Mouse (Mus musculus) thymus, adult 2 months (tissue): Measurements from ENCODE around the gene Auts2. TPM values are rescaled to one million over a fixed set of nuclear protein-coding genes. Genes with fewer than 3 reads are reported as not detected.

ENCODE experiments used
- DNase-seq: peaks from one replicate; pipeline ENCODE4 v3.0.0; 2021
- H3K27ac ChIP-seq: fragments of 200-500 bp; 2 replicates; pipeline ENCODE4 v1.5.1; 2012; ENCODE audit warnings: low read length, control low read depth; ENCODE audit not compliant: control insufficient read depth, insufficient read depth
- H3K27me3 ChIP-seq: fragments of 200-500 bp; 2 replicates; pipeline ENCODE4 v1.6.1; 2012; ENCODE audit warnings: mild to moderate bottlenecking, low read length, moderate library complexity, mixed read lengths; ENCODE audit not compliant: control insufficient read depth, insufficient read depth
- H3K36me3 ChIP-seq: fragments of 200-500 bp; 2 replicates; pipeline ENCODE4 v1.6.1; 2012; ENCODE audit warnings: mild to moderate bottlenecking, low read length, moderate library complexity; ENCODE audit not compliant: control insufficient read depth, insufficient read depth
- H3K4me1 ChIP-seq: fragments of 200-500 bp; replicated peaks from 2 replicates; pipeline ENCODE4 v1.6.1; 2012; ENCODE audit warnings: low read length; ENCODE audit not compliant: control insufficient read depth, insufficient read depth
- H3K4me3 ChIP-seq: fragments of 200-500 bp; 2 replicates; pipeline ENCODE4 v1.5.1; 2012; ENCODE audit warnings: mild to moderate bottlenecking, low read length, control low read depth, moderate library complexity; ENCODE audit not compliant: control insufficient read depth, insufficient read depth
- CTCF ChIP-seq: fragments of 200-500 bp; IDR thresholded peaks from 2 replicates; pipeline ENCODE4 v1.5.1; 2012; ENCODE audit warnings: mild to moderate bottlenecking, control low read depth, low read length, moderate library complexity, borderline replicate concordance; ENCODE audit not compliant: control insufficient read depth, poor library complexity, insufficient read depth; ENCODE audit errors: extremely low read depth
- POLR2A ChIP-seq: fragments of 200-500 bp; IDR thresholded peaks from 2 replicates; pipeline ENCODE4 v1.6.1; 2012; ENCODE audit warnings: mild to moderate bottlenecking, low read length, control low read depth, moderate library complexity; ENCODE audit not compliant: control insufficient read depth, poor library complexity, insufficient read depth; ENCODE audit errors: extremely low read depth
- WGBS: fragments of 180-500 bp; shearing (Covaris S2); methylation state at CpG from one replicate; pipeline ENCODE4 v1.1.7; 2018; 5-methylcytosine and 5-hydroxymethylcytosine counted together
- polyA plus RNA-seq: library from polyadenylated mRNA; depleted of rRNA; stranded (reverse); fragments of >200 nt; gene quantifications from 2 replicates; pipeline ENCODE4 v1.2.3, GENCODE M21; 2012

Auts2 gene
- polyA plus RNA-seq, 1 experiment = 4.9 TPM

DNA sequence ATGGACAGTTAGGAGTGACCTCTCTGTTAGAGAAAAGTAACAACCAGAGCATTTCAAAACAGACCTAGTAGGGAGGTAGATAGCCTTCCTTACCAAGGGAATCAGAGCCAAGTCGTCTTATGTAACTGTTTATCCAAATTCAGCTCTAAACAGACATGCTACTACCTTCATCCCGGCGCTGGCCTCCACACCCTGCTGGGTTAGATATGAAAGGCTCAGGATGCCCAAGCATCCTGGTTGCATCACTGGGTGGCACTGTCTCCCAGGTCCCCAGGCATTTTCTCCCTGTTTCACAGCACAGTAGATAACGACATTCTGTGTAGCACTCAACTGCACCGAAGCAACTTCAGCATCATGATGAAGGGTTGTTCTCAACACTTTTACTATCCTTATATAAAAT lies 154.4 kb downstream of the Auts2 start:
- no peaks in the 10 kb centered on the region for H3K4me1 ChIP-seq
- no peak overlapping the region for H3K4me3 ChIP-seq
- DNase-seq = no peak
- TF ChIP-seq POLR2A = no peak
- no peak for TF ChIP-seq CTCF
- H3K27ac ChIP-seq = no peak overlapping the region
- 95% methylated on average over 5 of the region's 5 CpGs for WGBS
- no peaks in the 10 kb centered on the region for H3K27me3 ChIP-seq
- no peaks in the 10 kb centered on the region for H3K36me3 ChIP-seq

DNA sequence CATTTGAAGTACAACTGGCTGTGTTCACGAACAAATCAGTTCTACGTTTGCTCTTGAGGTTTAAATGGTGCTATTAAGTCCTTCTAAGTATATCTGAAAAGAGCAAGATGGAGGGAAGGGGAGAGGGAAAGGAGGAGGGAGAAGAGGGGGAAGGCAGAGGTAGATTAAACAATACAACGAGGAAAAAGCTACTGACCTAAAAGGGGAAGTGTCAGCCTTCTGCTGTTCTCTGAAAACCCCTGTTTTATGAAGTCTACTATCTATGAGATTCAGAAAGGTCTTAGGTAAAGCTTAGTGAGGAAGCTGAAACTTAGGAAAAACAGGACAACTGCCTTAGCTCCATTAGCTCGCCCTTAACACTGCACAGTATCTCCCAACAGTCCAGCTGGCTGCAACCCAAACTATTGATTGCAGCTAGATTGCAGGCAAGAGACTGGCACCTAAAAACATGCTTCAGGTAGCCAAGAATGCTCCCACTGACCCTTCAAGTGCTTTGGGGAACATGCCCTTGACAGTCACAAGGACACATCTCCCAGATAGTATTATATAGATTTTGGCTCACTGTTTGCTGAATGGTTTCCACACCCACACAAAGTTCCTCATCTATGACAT lies 157.8 kb downstream of the Auts2 start:
- DNase-seq = no peak
- 48% methylated on average over 4 of the region's 4 CpGs for WGBS

DNA sequence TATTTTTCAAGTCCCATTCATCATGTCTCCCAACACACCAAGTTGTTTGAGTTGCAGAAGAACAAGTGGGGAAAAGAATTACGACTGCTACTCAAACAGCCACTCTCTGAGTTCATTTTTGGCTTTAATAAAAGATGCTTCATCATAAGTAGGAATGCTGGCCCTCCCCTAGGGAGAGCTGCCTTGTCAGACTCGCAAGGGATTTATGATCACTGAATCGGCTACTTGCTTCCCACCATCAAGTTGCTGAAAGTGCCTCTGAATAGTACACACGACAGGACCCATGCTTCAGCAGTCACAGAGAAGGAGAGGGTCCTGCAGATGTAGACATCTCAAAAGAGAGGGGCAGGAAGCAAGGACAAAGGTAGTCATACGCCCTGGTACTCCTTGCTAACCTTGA lies 162.9 kb downstream of the Auts2 start:
- H3K27ac ChIP-seq = no peak overlapping the region
- TF ChIP-seq CTCF (no peak), POLR2A (no peak)
- H3K27me3 ChIP-seq = no peaks in the 10 kb centered on the region
- no peaks in the 10 kb centered on the region for H3K36me3 ChIP-seq
- no peaks in the 10 kb centered on the region for H3K4me1 ChIP-seq
- no peak for DNase-seq
- 82% methylated on average over 5 of the region's 5 CpGs for WGBS
- H3K4me3 ChIP-seq = no peak overlapping the region

More for the DNA sequence above, 157.8 kb downstream of the Auts2 start:
- no peaks in the 10 kb centered on the region for H3K27me3 ChIP-seq
- TF ChIP-seq CTCF (no peak), POLR2A (no peak)
- no peak overlapping the region for H3K27ac ChIP-seq
- no peak overlapping the region for H3K4me3 ChIP-seq
- no peaks in the 10 kb centered on the region for H3K36me3 ChIP-seq
- no peaks in the 10 kb centered on the region for H3K4me1 ChIP-seq

DNA sequence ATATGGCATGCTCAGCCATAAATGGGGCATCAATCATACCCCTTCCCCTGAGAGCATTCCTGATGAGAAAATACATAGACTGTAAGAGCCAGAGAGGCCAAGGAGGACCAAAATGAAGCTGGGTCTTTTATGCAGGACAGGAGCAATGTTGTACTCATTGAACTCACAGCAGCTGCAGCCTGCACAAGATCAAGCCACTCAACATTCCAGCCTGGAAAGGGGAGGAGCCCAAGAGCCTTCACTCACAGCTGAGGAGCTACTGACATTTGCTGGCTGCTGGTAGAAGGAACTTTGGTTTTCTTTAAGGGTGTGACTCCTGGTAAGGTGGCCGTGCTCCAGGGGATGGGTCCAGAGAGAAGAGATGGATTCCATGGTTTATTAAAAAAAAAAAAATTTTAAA lies 164.2 kb downstream of the Auts2 start:
- no peak for TF ChIP-seq POLR2A
- TF ChIP-seq CTCF = no peak
- DNase-seq = no peak
- Histone ChIP-seq H3K36me3 (no peaks in the 10 kb centered on the region), H3K4me1 (no peaks in the 10 kb centered on the region), H3K27me3 (no peaks in the 10 kb centered on the region), H3K27ac (no peak overlapping the region), H3K4me3 (no peak overlapping the region)
- WGBS = 92% methylated on average over 1 of the region's 1 CpGs

DNA sequence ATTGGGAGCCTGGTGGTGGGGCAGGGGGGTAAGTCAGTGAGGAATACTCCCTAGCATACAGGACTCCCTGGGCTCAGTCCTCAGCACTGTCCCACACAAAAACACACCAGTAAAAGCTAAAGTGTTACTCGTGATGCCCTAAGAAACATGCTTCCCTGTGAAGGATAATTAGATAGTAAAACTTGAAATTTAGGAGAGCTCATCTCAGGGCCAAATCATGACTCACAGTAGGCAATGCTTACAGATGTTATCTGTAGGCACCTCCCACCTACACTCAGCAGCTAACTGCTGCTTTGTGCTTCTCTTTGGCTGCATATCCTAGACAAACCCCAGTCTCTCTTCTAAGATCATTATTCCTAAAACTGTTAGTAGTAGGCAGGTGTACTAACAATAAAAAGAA lies 168.0 kb downstream of the Auts2 start:
- 97% methylated on average over 1 of the region's 1 CpGs for WGBS
- no peaks in the 10 kb centered on the region for H3K36me3 ChIP-seq
- no peak for DNase-seq
- H3K4me3 ChIP-seq = no peak overlapping the region
- no peaks in the 10 kb centered on the region for H3K4me1 ChIP-seq
- TF ChIP-seq CTCF (no peak), POLR2A (no peak)
- H3K27me3 ChIP-seq = no peaks in the 10 kb centered on the region
- no peak overlapping the region for H3K27ac ChIP-seq

DNA sequence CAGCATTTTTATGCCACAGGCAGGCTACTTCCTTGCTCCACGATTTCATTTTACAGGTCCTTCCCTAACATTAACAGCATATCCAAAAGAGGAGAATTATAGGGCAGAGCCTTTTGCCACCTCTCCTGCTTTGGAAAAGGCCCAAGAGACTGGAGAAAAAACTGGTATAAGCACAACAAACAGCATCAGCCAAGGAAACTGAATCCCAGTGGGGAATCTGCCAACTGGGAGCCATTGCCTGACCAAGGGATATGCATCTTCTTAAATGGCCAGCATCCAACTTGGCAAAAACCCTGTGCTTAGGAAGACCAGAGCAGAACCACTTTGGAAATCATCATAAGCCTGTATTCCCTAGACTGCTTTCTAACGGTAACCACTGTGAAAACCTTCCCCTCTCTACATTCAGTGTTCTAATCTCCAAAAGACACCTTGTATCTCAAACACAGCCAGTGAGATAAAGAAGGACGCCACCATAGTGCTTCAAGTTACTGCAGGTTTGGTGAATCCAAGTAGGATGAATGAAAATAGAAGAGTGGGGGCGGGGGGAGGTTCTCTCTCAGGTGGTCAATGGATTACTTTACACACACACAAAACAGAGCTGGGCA lies 169.6 kb downstream of the Auts2 start:
- WGBS = 85% methylated on average over 4 of the region's 4 CpGs
- H3K4me3 ChIP-seq = no peak overlapping the region
- no peaks in the 10 kb centered on the region for H3K4me1 ChIP-seq
- no peaks in the 10 kb centered on the region for H3K27me3 ChIP-seq
- no peak for DNase-seq
- H3K27ac ChIP-seq = no peak overlapping the region
- no peaks in the 10 kb centered on the region for H3K36me3 ChIP-seq
- TF ChIP-seq CTCF = no peak
- no peak for TF ChIP-seq POLR2A
